Mouse (Mus musculus): ENCODE data around the gene Terf2.

DNA sequence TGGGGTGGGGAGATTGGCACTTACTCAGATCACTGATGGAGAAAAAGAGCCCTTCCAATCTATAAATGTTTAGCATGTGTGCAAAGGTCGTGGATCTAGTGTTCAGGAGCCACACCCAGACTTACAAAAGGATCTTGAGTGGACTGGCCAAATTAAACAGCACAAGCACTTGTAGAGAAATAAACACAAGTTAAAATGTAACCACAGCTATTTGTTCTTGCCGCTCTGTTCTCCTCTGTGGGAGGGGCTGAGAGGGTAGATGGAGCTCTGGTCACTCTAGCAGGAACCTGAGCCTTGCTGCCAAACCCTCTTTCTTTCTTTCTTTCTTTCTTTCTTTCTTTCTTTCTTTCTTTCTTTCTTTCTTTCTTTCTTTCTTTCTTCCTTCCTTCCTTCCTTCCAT, 20.7 kb upstream of the Terf2 start:
- TF ChIP-seq GATA1 (IDR thresholded peaks at IDR 0.05; ENCODE audit: borderline replicate concordance, low read length) (no peak), FLI1 (IDR thresholded peaks at IDR 0.05; ENCODE audit: low read length) (no peak)
